Mouse (Mus musculus) small intestine, adult 2 months (tissue): ENCODE measurements around the gene Tyro3.

ENCODE experiments used
- CTCF ChIP-seq: fragments of 200-500 bp; IDR thresholded peaks from 2 replicates; pipeline ENCODE4 v1.5.1; 2012; ENCODE audit warnings: low read depth, mild to moderate bottlenecking, control low read depth, inconsistent platforms, low read length, moderate library complexity, mixed read lengths; ENCODE audit not compliant: insufficient replicate concordance, insufficient read length; ENCODE audit errors: extremely low read depth
- POLR2A ChIP-seq: fragments of 200-500 bp; IDR thresholded peaks from 2 replicates; pipeline ENCODE4 v1.6.1; 2012; ENCODE audit warnings: low read depth, mild to moderate bottlenecking, control low read depth, inconsistent platforms, low read length, moderate library complexity

DNA sequence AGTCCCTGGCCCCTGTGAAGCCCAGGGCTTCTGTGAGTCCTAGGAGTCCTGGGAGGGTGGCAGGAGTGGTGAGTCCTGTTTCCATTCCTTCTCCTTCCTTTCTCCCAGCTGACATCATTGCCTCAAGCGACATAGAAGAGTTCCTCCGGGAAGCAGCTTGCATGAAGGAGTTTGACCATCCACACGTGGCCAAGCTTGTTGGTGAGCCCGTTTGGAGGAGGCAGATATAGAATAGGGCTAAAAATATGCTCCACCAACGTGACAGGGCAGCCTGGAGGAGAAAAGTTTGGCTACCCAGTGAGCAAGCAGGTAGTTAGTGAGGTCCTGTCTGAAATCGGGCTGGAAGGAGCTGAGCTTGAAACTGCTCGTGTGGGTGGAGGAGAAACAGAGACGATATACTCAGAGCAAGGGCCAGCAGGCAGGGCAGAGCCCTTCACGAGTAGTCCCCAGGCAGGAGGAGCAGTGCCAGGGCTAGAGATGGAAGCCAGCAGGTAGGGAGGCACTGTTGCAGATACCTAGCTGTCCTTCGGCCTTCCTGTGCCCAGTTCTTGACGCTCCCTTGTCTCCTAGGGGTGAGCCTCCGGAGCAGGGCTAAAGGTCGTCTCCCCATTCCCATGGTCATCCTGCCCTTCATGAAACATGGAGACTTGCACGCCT, 14.1 kb downstream of the Tyro3 start:
- TF ChIP-seq POLR2A (no peak), CTCF (no peak)
